Mouse (Mus musculus) liver, postnatal 0 days (tissue): ENCODE measurements at regions not wholly inside any gene's neighbourhood (a gene's known extent, or its start where the extent isn't known, plus 50 kb on each side); places are given as distances from the start of the nearest gene placed in this dataset.

Source experiments
- ATAC-seq: fragments of 200-750 bp; cut with Nextera tagmentation; 2 replicates; pipeline ENCODE4 v1.8.0; 2017; ENCODE audit warnings: mild to moderate bottlenecking, moderate library complexity
- DNase-seq: peaks from one replicate; pipeline ENCODE4 v3.0.0-alpha.2; 2016
- H3K27ac ChIP-seq: fragments of 300-500 bp; sonication (generic); 2 replicates; pipeline ENCODE4 v1.5.1; 2014; ENCODE audit warnings: antibody characterized with exemption, moderate library complexity, mild to moderate bottlenecking, low read depth
- H3K27me3 ChIP-seq: fragments of 300-500 bp; sonication (generic); 2 replicates; pipeline ENCODE4 v1.6.1; 2014; ENCODE audit warnings: low read length, control low read depth, mixed read lengths; ENCODE audit not compliant: insufficient read depth
- H3K36me3 ChIP-seq: fragments of 300-500 bp; sonication (generic); replicated peaks from 2 replicates; pipeline ENCODE4 v1.6.1; 2014; ENCODE audit warnings: mild to moderate bottlenecking, control low read depth, low read length, moderate library complexity, mixed read lengths; ENCODE audit not compliant: insufficient read depth
- H3K4me1 ChIP-seq: fragments of 300-500 bp; sonication (generic); 2 replicates; pipeline ENCODE4 v1.6.1; 2014; ENCODE audit warnings: antibody characterized with exemption, mild to moderate bottlenecking, control low read depth; ENCODE audit not compliant: insufficient read depth
- H3K4me2 ChIP-seq: fragments of 300-500 bp; sonication (generic); 2 replicates; pipeline ENCODE4 v1.6.1; 2014; ENCODE audit warnings: low read depth, mild to moderate bottlenecking, low read length, moderate library complexity, mixed read lengths
- H3K4me3 ChIP-seq: fragments of 300-500 bp; sonication (generic); 2 replicates; pipeline ENCODE4 v1.5.1; 2014; ENCODE audit warnings: low read depth, low read length
- H3K9ac ChIP-seq: fragments of 300-500 bp; sonication (generic); replicated peaks from 2 replicates; pipeline ENCODE4 v1.6.1; 2014; ENCODE audit warnings: mild to moderate bottlenecking, moderate library complexity
- H3K9me3 ChIP-seq: fragments of 300-500 bp; sonication (generic); 2 replicates; pipeline ENCODE4 v1.6.1; 2016; ENCODE audit warnings: mild to moderate bottlenecking, control low read depth, low read length, mixed read lengths
- CTCF ChIP-seq: sonication (generic); IDR thresholded peaks from 2 replicates; pipeline ENCODE4 v1.5.1; 2016; ENCODE audit warnings: antibody characterized with exemption, low read depth
- EP300 ChIP-seq: IDR thresholded peaks from 2 replicates; pipeline ENCODE4 v1.6.1; 2016; ENCODE audit warnings: antibody characterized with exemption, low read depth, mild to moderate bottlenecking
- WGBS: fragments of 180-500 bp; shearing (Covaris S2); extraction: QIAGEN DNeasy Blood & Tissue Kit; methylation state at CpG from one replicate; pipeline ENCODE4 v1.1.7; 2014; ENCODE audit not compliant: insufficient replicate concordance; 5-methylcytosine and 5-hydroxymethylcytosine counted together

DNA sequence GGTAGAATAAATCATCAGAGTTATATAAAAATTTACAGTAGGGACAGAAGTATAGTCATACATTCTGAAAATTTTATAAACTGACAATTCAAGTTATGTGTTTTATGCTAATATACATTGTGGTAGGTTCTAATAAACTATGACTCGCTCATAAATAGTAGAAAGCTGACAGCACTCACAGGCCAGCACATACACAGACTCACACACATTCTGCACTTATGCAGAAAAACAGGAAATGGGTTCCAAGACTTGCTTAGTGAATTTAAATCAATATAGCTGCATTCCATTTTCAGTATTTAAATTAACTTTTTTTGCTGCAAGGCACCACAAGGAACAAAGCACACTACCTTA lies 403.3 kb upstream of the Nr2f1 start:
- Histone ChIP-seq H3K9me3 (no peaks in the 10 kb centered on the region), H3K27me3 (no peaks in the 10 kb centered on the region), H3K4me1 (no peaks in the 10 kb centered on the region), H3K4me3 (no peak overlapping the region), H3K9ac (no peak overlapping the region), H3K36me3 (no peaks in the 10 kb centered on the region), H3K27ac (no peak overlapping the region), H3K4me2 (no peak overlapping the region)
- DNase-seq: no peak
- WGBS: 74% methylated on average over 1 of the region's 1 CpGs
- ATAC-seq: no peak
- TF ChIP-seq CTCF (no peak), EP300 (no peak)

DNA sequence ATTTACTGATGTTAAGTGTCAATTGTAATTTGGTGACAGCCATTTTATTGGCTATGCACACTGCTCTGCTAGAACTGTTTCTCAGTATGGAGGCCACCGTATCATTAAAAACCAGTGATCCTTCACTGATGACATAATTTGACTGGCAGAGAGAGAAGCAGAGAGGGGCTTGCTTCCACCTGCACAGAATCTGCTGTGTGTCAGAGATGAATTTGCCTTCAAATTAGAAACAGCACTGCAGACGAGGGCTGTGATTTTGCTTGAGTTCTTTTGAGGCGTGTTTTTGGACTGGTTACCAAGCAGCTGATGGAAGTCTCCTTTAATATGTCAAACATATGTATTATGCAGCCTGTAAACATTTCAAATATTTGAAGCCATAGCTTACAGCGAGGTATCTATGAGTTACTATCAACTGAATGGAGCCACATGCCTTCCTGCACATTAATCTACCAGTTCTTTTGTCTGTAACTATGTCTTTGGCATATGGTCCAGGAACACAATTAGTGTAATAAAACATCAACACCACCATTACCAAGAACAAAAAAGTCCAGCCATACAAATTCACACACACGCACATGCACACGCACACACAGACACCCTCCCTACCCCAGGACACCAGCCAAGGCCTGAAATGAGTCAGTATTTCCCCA lies 402.8 kb upstream of the Nr2f1 start:
- H3K9ac ChIP-seq: no peak overlapping the region

DNA sequence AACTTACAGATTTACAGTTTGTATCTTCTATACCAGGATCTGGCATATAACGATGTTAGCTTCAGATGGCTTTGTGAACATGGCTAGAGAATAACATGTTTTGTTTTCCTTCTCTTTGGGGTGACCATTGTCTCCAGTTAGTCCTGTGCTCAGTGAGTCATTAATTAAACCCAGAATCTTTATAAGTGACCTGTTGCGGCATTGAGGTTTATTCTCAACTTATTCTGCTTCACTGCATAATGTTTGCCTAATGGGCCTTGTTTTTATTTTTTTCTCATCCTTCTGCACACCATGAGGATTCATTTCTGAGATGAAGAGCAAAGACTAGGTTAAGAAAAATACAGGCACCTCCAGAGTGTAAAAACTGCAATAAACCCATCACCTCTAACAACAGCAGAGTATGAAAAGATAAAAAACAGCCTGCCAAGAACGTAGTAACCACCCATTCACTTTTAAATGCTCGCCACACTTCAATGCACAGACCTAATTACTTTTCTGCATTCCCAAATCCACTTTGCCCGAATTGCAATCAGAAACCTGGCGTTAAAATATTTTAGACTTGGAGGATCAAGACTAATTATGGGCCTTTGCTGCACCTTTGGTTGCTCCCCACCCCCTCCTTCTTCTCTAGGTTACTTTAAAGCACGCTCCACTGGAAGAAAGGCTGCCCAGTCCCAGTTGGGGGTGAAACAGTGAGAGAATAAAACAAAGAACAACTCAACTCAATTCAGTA lies 381.5 kb upstream of the Nr2f1 start:
- no peaks in the 10 kb centered on the region for H3K4me1 ChIP-seq
- H3K36me3 ChIP-seq: no peaks in the 10 kb centered on the region
- no peak overlapping the region for H3K4me3 ChIP-seq
- no peak overlapping the region for H3K4me2 ChIP-seq
- no peaks in the 10 kb centered on the region for H3K27me3 ChIP-seq
- no peak for ATAC-seq
- TF ChIP-seq CTCF (no peak), EP300 (no peak)
- no peaks in the 10 kb centered on the region for H3K9me3 ChIP-seq
- no peak overlapping the region for H3K27ac ChIP-seq
- WGBS: 55% methylated on average over 7 of the region's 7 CpGs
- no peak overlapping the region for H3K9ac ChIP-seq
- DNase-seq: no peak

More for the DNA sequence above, 402.8 kb upstream of the Nr2f1 start:
- no peaks in the 10 kb centered on the region for H3K4me1 ChIP-seq
- no peak overlapping the region for H3K27ac ChIP-seq
- H3K4me3 ChIP-seq: no peak overlapping the region
- TF ChIP-seq EP300: no peak
- no peak for TF ChIP-seq CTCF
- no peaks in the 10 kb centered on the region for H3K36me3 ChIP-seq
- H3K9me3 ChIP-seq: no peaks in the 10 kb centered on the region
- H3K4me2 ChIP-seq: no peak overlapping the region
- 80% methylated on average over 6 of the region's 6 CpGs for WGBS
- no peak for ATAC-seq
- H3K27me3 ChIP-seq: no peaks in the 10 kb centered on the region
- no peak for DNase-seq

DNA sequence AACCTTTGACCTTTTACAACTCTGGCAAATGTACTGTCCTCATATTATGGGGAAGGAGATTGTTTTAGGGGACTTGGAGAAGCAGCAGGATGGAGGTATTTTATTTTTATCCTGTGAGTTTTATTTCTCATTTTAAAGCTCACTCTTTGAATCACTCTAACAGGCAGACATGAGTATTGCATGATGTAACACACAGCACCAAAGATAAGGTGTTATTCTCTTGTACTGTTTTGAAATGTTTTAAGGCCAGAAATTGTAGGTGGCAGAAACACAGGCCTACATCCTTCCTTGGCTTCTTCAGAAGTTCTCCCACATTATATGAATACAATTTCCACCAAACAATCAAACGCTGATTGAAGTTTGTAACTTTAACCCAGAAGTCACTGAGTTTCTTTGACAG lies 377.9 kb upstream of the Nr2f1 start:
- no peaks in the 10 kb centered on the region for H3K4me1 ChIP-seq
- TF ChIP-seq EP300 (no peak), CTCF (no peak)
- H3K9me3 ChIP-seq: no peaks in the 10 kb centered on the region
- 80% methylated on average over 1 of the region's 1 CpGs for WGBS
- no peak overlapping the region for H3K4me3 ChIP-seq
- H3K9ac ChIP-seq: no peak overlapping the region
- no peak overlapping the region for H3K4me2 ChIP-seq
- H3K27me3 ChIP-seq: no peaks in the 10 kb centered on the region
- no peak overlapping the region for H3K27ac ChIP-seq
- ATAC-seq (no peak), DNase-seq (no peak)
- H3K36me3 ChIP-seq: no peaks in the 10 kb centered on the region

DNA sequence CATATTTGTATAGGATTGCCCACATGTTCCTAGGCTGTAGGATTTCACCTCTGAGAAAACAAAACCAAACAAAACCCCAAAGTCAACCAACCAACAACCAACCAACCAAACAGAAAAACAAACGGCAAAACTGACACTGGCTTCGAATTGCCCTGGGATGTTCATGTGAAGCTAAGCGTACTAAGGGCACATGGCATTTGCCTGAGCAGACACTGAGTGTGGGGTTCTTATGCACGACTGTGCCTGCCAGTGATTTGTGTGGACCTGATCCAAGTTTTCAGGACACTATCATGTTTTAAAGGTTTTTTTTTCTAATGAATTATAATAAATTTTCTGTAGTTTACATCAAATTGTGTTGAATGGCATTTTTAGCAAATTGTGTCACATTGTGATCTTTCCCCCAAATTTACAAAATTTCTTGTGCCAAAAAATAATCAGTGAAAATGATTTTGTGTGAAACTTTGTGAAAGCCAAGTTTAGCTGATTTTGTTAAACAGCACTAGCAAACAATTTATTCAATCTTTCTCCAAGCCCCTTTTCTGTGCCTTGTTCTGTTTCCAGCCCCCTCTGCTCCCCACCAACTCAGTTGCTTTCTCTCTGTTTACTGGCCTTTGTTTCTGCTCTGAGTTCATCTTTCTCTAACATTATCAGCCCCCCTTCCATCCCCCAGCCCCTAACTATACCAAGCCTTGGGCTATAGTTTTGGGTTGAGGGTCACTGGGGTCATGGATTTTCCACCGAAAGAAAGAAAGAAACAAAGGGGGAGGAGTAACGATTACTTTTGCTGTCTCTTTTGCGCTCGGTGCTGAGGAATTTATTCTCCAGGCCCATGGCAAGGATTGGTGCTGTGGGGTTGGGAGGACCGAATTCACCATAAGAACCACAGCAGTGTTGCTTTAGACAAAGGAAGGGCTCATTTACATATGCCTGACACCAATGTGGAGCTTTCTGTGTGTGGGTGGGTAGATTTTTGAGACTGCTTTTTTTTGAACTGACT lies 377.0 kb upstream of the Nr2f1 start:
- Histone ChIP-seq H3K4me1 (no peaks in the 10 kb centered on the region), H3K27me3 (no peaks in the 10 kb centered on the region), H3K27ac (no peak overlapping the region), H3K36me3 (no peaks in the 10 kb centered on the region), H3K4me3 (no peak overlapping the region), H3K9ac (no peak overlapping the region), H3K4me2 (no peak overlapping the region), H3K9me3 (no peaks in the 10 kb centered on the region)
- ATAC-seq: no peak
- 59% methylated on average over 9 of the region's 9 CpGs for WGBS
- TF ChIP-seq CTCF: no peak
- no peak for TF ChIP-seq EP300
- no peak for DNase-seq

DNA sequence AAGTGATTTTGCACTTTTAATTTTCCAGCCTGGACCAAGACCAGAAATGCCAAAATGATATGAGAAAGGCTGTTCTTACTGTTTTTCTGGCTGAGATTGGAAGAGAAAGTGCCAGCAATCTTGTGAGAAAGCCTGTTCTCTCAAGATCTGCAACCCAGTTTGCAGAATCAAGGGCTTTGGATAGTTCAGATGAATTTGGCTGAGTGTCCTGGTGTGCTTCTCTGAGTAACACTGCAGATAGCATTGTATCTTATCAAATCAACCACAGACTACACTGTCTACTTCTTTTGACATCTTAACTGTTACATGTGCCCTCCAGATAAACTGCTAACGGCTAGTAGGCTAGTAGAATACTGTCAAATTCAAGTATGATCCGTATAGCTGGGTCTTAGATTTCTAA lies 371.5 kb upstream of the Nr2f1 start:
- no peak overlapping the region for H3K9ac ChIP-seq
- no peaks in the 10 kb centered on the region for H3K36me3 ChIP-seq
- DNase-seq (no peak), ATAC-seq (no peak)
- no peaks in the 10 kb centered on the region for H3K9me3 ChIP-seq
- WGBS: 50% methylated on average over 2 of the region's 2 CpGs
- no peak overlapping the region for H3K4me3 ChIP-seq
- no peak overlapping the region for H3K4me2 ChIP-seq
- TF ChIP-seq EP300 (no peak), CTCF (no peak)
- H3K27ac ChIP-seq: no peak overlapping the region
- H3K4me1 ChIP-seq: no peaks in the 10 kb centered on the region
- no peaks in the 10 kb centered on the region for H3K27me3 ChIP-seq
